Mouse (Mus musculus): ENCODE measurements around the gene Cdh23. TPM values are rescaled to one million over a fixed set of nuclear protein-coding genes. Genes with fewer than 3 reads are reported as not detected.

Gene Cdh23
- polyA plus RNA-seq, 1 experiment = 9.0 TPM

GRCm38 (mm10) chr10:60303419-60303818 is 392.9 kb downstream of the Cdh23 start:
- no peak for TF ChIP-seq POLR2A (IDR thresholded peaks at IDR 0.05; ENCODE audit: borderline replicate concordance, extremely low read depth, insufficient read depth, insufficient read length, poor library complexity, severe bottlenecking)
- no peak for TF ChIP-seq CTCF (IDR thresholded peaks at IDR 0.05; ENCODE audit: borderline replicate concordance, extremely low read depth, insufficient read depth, insufficient read length)
- DNase-seq (ENCODE audit: low read depth) = no peak

GRCm38 (mm10) chr10:60299636-60300035 is 396.7 kb downstream of the Cdh23 start:
- no peak for DNase-seq (ENCODE audit: low read depth)

DNA sequence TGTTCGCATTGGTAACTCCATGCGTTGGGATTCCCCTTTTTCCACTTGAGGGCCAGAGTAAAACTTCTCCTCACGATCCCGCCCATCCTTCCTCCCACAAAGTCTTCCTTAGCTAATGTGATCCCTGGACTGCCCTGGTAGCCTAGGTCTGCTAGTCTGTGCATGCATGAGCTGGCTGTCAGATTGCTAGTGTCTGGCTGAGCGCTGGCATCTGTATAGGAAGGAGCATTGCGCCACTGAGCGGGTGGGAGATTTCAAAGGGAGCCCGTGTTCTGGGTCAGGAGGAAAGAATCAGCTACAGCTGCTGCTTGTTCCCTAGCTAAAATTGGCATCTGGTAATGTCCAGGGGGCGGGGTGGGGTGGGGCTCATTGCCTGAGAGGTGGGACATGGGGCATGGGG is 400.3 kb downstream of the Cdh23 start:
- DNase-seq (ENCODE audit: low read depth) = no peak
- no peak for TF ChIP-seq POLR2A (IDR thresholded peaks at IDR 0.05; ENCODE audit: borderline replicate concordance, extremely low read depth, insufficient read depth, insufficient read length, poor library complexity, severe bottlenecking)
- TF ChIP-seq CTCF (IDR thresholded peaks at IDR 0.05; ENCODE audit: borderline replicate concordance, extremely low read depth, insufficient read depth, insufficient read length) = no peak

More at GRCm38 (mm10) chr10:60299636-60300035, 396.7 kb downstream of the Cdh23 start:
- TF ChIP-seq CTCF (IDR thresholded peaks at IDR 0.05; ENCODE audit: borderline replicate concordance, extremely low read depth, insufficient read depth, insufficient read length) (no peak), POLR2A (IDR thresholded peaks at IDR 0.05; ENCODE audit: borderline replicate concordance, extremely low read depth, insufficient read depth, insufficient read length, poor library complexity, severe bottlenecking) (no peak)

- no peak for DNase-seq (ENCODE audit: low read depth)
Measured at GRCm38 (mm10) chr10:60295356-60295755, 400.9 kb downstream of the Cdh23 start.

DNA sequence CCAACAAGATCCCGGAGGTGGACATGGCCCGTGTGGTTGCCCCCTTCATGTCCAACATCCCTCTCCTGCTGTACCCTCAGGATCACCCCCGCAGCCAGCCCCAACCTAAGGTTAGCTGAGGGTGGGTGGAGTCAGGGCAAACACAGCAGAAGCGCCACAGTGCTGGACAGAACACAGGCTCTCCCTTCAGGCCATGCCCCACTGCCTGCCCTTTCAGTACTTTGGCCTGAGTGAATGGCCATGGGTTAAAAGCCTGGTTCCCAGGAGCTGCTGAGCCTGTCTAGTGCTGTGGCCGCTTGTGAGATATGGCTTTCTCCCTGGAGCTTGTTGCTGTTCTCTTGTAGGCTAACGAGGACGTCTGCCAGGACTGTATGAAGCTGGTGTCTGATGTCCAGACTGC is 401.7 kb downstream of the Cdh23 start:
- DNase-seq (ENCODE audit: low read depth) = no peak
- TF ChIP-seq CTCF (IDR thresholded peaks at IDR 0.05; ENCODE audit: borderline replicate concordance, extremely low read depth, insufficient read depth, insufficient read length) = no peak

More at GRCm38 (mm10) chr10:60295356-60295755, 400.9 kb downstream of the Cdh23 start:
- no peak for TF ChIP-seq POLR2A (IDR thresholded peaks at IDR 0.05; ENCODE audit: borderline replicate concordance, extremely low read depth, insufficient read depth, insufficient read length, poor library complexity, severe bottlenecking)
- no peak for TF ChIP-seq CTCF (IDR thresholded peaks at IDR 0.05; ENCODE audit: borderline replicate concordance, extremely low read depth, insufficient read depth, insufficient read length)

GRCm38 (mm10) chr10:60292209-60292608 is 404.1 kb downstream of the Cdh23 start:
- no peak for DNase-seq (ENCODE audit: low read depth)
- TF ChIP-seq POLR2A (IDR thresholded peaks at IDR 0.05; ENCODE audit: borderline replicate concordance, extremely low read depth, insufficient read depth, insufficient read length, poor library complexity, severe bottlenecking) (no peak), CTCF (IDR thresholded peaks at IDR 0.05; ENCODE audit: borderline replicate concordance, extremely low read depth, insufficient read depth, insufficient read length) (no peak)

DNA sequence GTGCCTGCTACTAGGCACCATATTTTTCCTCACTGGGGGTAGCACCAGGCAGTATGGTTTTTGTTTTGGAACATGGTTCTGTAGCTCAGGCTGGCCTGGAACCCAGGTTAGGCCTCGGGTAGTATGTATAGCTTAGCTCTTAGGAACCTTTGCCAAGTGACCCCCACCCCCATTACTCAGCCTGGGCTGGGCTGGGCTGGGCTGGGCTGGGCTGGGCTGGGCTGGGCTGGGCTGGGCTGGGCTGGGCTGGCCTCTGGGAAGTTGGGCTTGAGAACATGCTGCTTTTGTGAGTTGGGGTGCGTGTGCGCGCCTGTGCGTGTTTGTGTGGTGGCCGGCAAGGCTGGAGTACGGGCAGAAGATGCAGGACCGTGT is 405.6 kb downstream of the Cdh23 start:
- no peak for DNase-seq (ENCODE audit: low read depth)
- no peak for TF ChIP-seq CTCF (IDR thresholded peaks at IDR 0.05; ENCODE audit: borderline replicate concordance, extremely low read depth, insufficient read depth, insufficient read length)
- no peak for TF ChIP-seq POLR2A (IDR thresholded peaks at IDR 0.05; ENCODE audit: borderline replicate concordance, extremely low read depth, insufficient read depth, insufficient read length, poor library complexity, severe bottlenecking)

- no peak for DNase-seq (ENCODE audit: low read depth)
- TF ChIP-seq POLR2A (IDR thresholded peaks at IDR 0.05; ENCODE audit: borderline replicate concordance, extremely low read depth, insufficient read depth, insufficient read length, poor library complexity, severe bottlenecking) (no peak), CTCF (IDR thresholded peaks at IDR 0.05; ENCODE audit: borderline replicate concordance, extremely low read depth, insufficient read depth, insufficient read length) (no peak)
Measured at GRCm38 (mm10) chr10:60290026-60290738, 406.1 kb downstream of the Cdh23 start.

DNA sequence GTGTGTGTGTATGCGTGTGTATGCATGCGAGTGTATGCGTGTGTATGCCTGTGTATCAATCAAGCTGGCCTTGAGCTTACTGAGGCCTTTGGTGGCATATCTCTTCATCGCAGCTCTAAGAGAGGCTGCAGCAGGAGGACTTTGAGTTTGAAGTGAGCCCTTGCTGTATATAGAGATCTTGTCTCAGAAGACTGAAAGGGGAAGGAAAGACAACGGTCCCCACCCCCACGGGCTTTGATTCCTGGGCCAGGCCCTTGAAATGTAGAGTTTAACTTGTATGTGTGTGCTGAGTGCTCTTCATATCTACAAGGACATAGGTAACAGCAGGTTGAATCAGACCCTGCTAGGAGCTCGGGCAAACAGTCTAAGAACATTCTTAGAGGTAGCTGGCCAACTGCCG is 407.1 kb downstream of the Cdh23 start:
- TF ChIP-seq CTCF (IDR thresholded peaks at IDR 0.05; ENCODE audit: borderline replicate concordance, extremely low read depth, insufficient read depth, insufficient read length) (no peak), POLR2A (IDR thresholded peaks at IDR 0.05; ENCODE audit: borderline replicate concordance, extremely low read depth, insufficient read depth, insufficient read length, poor library complexity, severe bottlenecking) (no peak)
- DNase-seq (ENCODE audit: low read depth) = no peak

GRCm38 (mm10) chr10:60287726-60288125 is 408.6 kb downstream of the Cdh23 start:
- DNase-seq (ENCODE audit: low read depth) = no peak
- TF ChIP-seq CTCF (IDR thresholded peaks at IDR 0.05; ENCODE audit: borderline replicate concordance, extremely low read depth, insufficient read depth, insufficient read length) (no peak), POLR2A (IDR thresholded peaks at IDR 0.05; ENCODE audit: borderline replicate concordance, extremely low read depth, insufficient read depth, insufficient read length, poor library complexity, severe bottlenecking) (no peak)

GRCm38 (mm10) chr10:60287161-60287560 is 409.1 kb downstream of the Cdh23 start:
- no peak for DNase-seq (ENCODE audit: low read depth)
- TF ChIP-seq CTCF (IDR thresholded peaks at IDR 0.05; ENCODE audit: borderline replicate concordance, extremely low read depth, insufficient read depth, insufficient read length) (no peak), POLR2A (IDR thresholded peaks at IDR 0.05; ENCODE audit: borderline replicate concordance, extremely low read depth, insufficient read depth, insufficient read length, poor library complexity, severe bottlenecking) (no peak)

DNA sequence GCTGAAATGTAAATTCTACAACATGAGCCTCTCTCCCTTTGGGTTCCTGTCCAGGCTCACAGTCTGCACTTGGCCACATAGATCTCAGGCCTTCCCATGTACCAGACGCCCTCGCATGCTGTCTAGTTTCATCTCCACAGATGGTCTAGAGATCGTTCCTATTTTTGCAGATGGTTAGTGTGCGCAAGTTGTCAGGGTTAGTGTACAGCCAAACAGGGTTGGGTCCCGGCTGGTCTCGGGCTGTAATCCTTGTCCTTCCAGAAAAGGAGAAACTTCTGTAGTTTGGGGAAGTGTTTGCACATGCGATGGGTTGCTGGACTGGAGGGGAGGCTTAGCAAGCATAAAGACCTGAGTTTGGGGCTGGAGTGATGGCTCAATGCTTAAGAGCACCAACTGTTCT is 409.7 kb downstream of the Cdh23 start:
- DNase-seq (ENCODE audit: low read depth) = no peak
- TF ChIP-seq POLR2A (IDR thresholded peaks at IDR 0.05; ENCODE audit: borderline replicate concordance, extremely low read depth, insufficient read depth, insufficient read length, poor library complexity, severe bottlenecking) (no peak), CTCF (IDR thresholded peaks at IDR 0.05; ENCODE audit: borderline replicate concordance, extremely low read depth, insufficient read depth, insufficient read length) (no peak)

Data from brain, embryonic 14.5 days (tissue).